Comparison of ENCODE assay signal across 7 mouse cellular contexts in genomic region chr11:117385331-117386103, GRCm38 (mm10).
DNase-seq lines count a peak whose midpoint lies in the region; ATAC-seq lines count a peak whose summit lies in the region.

No protein-coding gene starts in this region.

- H3K4me2 ChIP-seq in hindbrain, embryonic 14.5 days (replicated peaks): no peak overlapping the region
- no peak overlapping the region for H3K4me2 ChIP-seq in hindbrain, embryonic 13.5 days
- H3K4me2 ChIP-seq in neural tube, embryonic 12.5 days (replicated peaks): 0 out of 2 replicates have a peak overlapping the region, but pooled peaks have one; percentile 1
- H3K4me2 ChIP-seq in intestine, embryonic 16.5 days (ENCODE audit: low read depth, low read length): peak overlapping the region; percentile 13

- ATAC-seq in hindbrain, embryonic 14.5 days (ENCODE audit: low FRiP score): no peak
- no peak for ATAC-seq in hindbrain, embryonic 13.5 days (ENCODE audit: low FRiP score)
- no peak for ATAC-seq in neural tube, embryonic 12.5 days (ENCODE audit: low FRiP score, low read depth)
- no peak for ATAC-seq in intestine, embryonic 16.5 days

- H3K36me3 ChIP-seq in hindbrain, embryonic 14.5 days (replicated peaks; ENCODE audit: control insufficient read depth, insufficient read depth): no peaks in the 10 kb centered on the region
- H3K36me3 ChIP-seq in hindbrain, embryonic 13.5 days: no peaks in the 10 kb centered on the region
- H3K36me3 ChIP-seq in neural tube, embryonic 12.5 days: no peaks in the 10 kb centered on the region
- no peaks in the 10 kb centered on the region for H3K36me3 ChIP-seq in intestine, embryonic 16.5 days (ENCODE audit: control insufficient read depth, insufficient read depth, low read length)

- H3K4me1 ChIP-seq in hindbrain, embryonic 14.5 days (replicated peaks; ENCODE audit: control insufficient read depth, insufficient read depth, low read length): peaks cover 19% of the 10 kb centered on the region
- peaks cover 39% of the 10 kb centered on the region for H3K4me1 ChIP-seq in hindbrain, embryonic 13.5 days (replicated peaks)
- H3K4me1 ChIP-seq in neural tube, embryonic 12.5 days: peaks cover 5% of the 10 kb centered on the region; the same call in 1 of the 2 replicates
- peaks cover 17% of the 10 kb centered on the region for H3K4me1 ChIP-seq in intestine, embryonic 16.5 days (ENCODE audit: control insufficient read depth, insufficient read depth, low read length)

- peaks cover 5% of the 10 kb centered on the region; the same call in 1 of the 2 replicates for H3K27me3 ChIP-seq in hindbrain, embryonic 14.5 days (ENCODE audit: control insufficient read depth, insufficient read depth, low read length)
- peaks cover 33% of the 10 kb centered on the region for H3K27me3 ChIP-seq in hindbrain, embryonic 13.5 days
- peaks cover 4% of the 10 kb centered on the region; the same call in 1 of the 2 replicates for H3K27me3 ChIP-seq in neural tube, embryonic 12.5 days (replicated peaks)
- H3K27me3 ChIP-seq in intestine, embryonic 16.5 days (replicated peaks; ENCODE audit: control insufficient read depth, insufficient read depth, low read length): no peaks in the 10 kb centered on the region

- H3K4me3 ChIP-seq in hindbrain, embryonic 14.5 days (replicated peaks; ENCODE audit: low read length): no peak overlapping the region
- H3K4me3 ChIP-seq in hindbrain, embryonic 13.5 days: no peak overlapping the region
- H3K4me3 ChIP-seq in neural tube, embryonic 12.5 days: no peak overlapping the region
- no peak overlapping the region for H3K4me3 ChIP-seq in intestine, embryonic 16.5 days (ENCODE audit: low read length)

- WGBS in hindbrain, embryonic 14.5 days: 39% methylated on average over 15 of the region's 15 CpGs
- 43% methylated on average over 15 of the region's 15 CpGs for WGBS in hindbrain, embryonic 13.5 days
- 51% methylated on average over 15 of the region's 15 CpGs for WGBS in neural tube, embryonic 12.5 days
- WGBS in intestine, embryonic 16.5 days: 41% methylated on average over 15 of the region's 15 CpGs

- H3K27ac ChIP-seq in hindbrain, embryonic 14.5 days: no peak overlapping the region
- H3K27ac ChIP-seq in hindbrain, embryonic 13.5 days: no peak overlapping the region
- H3K27ac ChIP-seq in neural tube, embryonic 12.5 days: no peak overlapping the region
- H3K27ac ChIP-seq in intestine, embryonic 16.5 days (ENCODE audit: low read length): no peak overlapping the region

- no peaks in the 10 kb centered on the region for H3K9me3 ChIP-seq in hindbrain, embryonic 14.5 days (ENCODE audit: control insufficient read depth, low read length)
- no peaks in the 10 kb centered on the region for H3K9me3 ChIP-seq in hindbrain, embryonic 13.5 days
- no peaks in the 10 kb centered on the region for H3K9me3 ChIP-seq in neural tube, embryonic 12.5 days
- no peaks in the 10 kb centered on the region for H3K9me3 ChIP-seq in intestine, embryonic 16.5 days (ENCODE audit: control insufficient read depth, low read length)

- peak; percentile 54 for DNase-seq in hindbrain, embryonic 14.5 days (ENCODE audit: low spot score)
- DNase-seq in neural tube, embryonic 10.5 days (ENCODE audit: extremely low spot score, low spot score): no peak
- no peak for DNase-seq in cerebellum, postnatal 10 days
- no peak for DNase-seq in thymus, postnatal 4 days

- no peak overlapping the region for H3K9ac ChIP-seq in hindbrain, embryonic 14.5 days
- H3K9ac ChIP-seq in hindbrain, embryonic 13.5 days: no peak overlapping the region
- H3K9ac ChIP-seq in neural tube, embryonic 12.5 days: no peak overlapping the region
- no peak overlapping the region for H3K9ac ChIP-seq in intestine, embryonic 16.5 days (ENCODE audit: low read depth, low read length)

Comparison
In these comparisons a context has a peak if more than half of its experiments do, and no peak if none do; other contexts are left out.
1. H3K4me2 ChIP-seq: peak in neural tube, embryonic 12.5 days (single experiment) and intestine, embryonic 16.5 days (single experiment); none in hindbrain, embryonic 14.5 days (single experiment) and hindbrain, embryonic 13.5 days (single experiment).